Mouse (Mus musculus): ENCODE data around the gene Pfas.
"Not testable (repeated sequence)": the region's sequence is repeated elsewhere in the genome, so short reads cannot be mapped to it uniquely, and the experiment has no call there.

Pfas gene

DNA sequence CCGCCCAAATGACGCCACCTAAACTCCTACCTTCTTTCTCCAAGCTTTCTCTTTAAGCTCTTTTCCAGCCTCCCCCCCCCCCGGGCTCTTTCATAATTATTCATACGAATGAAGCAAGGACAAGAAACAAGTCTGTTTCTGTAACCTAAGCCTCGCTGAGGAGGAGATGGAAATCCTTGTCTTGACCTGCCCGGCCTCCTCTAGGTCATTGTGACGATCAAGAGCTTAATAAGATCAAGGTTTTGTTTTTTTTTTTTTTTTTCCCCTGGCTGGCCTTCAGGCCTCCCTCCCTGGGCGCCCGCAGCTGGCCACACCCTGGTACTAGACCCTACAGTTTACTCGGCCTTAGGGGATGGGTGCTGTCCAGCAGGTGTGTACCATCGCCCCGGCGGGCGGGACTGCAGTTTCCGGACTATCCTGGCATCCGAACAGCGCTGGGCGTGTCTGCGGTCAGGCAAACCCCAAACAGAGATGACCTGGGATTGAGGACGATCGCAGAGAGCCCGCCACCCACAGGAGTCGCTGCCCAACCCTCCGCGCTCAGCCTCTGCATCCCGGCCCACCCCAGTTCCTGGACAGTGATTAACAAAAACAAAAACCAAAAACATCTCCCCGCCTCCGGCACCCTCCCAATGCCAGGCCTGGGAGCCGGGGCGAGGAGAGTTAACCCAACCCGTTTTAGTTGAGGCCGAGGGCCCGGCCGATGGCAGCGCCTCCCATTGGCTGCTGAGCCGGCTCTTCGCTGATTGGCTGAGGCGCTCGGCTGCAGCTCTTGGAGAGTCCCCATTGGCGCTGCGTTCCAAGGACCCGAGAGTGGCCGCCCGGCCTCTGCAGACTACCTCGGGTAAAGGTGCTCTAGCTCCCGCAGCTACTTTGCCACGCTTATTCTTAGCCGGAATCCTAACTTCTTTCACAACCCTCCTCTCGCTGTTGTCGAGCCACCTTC lies 40.6 kb downstream of the Pfas start, which contains the start of gene Slc25a35:
TSS of gene Slc25a35 (plus strand) at position 795 of the 946 bp plus-strand sequence.
- peak; percentile 91 for DNase-seq

DNA sequence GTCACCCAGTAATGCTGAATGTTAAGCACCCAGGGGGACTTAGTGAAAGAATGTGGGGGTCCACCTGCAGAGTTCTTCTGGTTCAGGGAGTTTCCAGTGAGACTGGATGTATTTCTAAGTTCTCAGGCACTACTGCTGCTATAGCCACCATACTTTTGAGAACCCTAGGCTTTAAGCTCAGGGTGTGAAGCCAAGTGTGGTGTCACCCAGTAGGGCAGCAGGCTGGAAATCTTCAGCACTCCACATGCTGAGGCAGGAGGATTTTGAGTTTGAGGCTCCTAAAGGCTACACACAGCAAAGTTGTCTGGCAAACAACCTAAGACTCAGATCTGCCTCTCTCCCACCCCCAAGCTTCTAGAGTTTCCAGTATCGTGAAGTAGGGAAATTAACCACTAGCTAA lies 41.7 kb downstream of the Pfas start:
- DNase-seq: no peak

DNA sequence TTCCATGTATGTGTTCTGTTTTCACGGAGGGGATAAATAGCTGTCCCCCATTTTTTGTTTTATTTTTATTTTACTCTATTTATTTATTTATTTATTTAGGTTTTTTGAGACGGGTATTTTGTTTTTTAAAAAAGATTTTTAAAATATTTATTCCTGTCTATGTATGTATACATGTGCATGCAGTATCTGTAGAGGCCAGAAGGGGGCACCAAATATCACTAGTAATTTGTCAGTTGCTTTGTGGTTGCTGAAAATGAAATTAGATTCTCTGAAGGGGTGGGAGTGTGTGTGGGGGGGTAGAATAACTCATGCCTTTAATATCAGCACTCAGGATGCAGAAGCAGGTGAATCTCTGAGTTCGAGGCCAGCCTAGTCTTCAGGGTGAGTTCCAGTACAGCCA lies 42.4 kb downstream of the Pfas start:
- peak; percentile 67 for DNase-seq

DNA sequence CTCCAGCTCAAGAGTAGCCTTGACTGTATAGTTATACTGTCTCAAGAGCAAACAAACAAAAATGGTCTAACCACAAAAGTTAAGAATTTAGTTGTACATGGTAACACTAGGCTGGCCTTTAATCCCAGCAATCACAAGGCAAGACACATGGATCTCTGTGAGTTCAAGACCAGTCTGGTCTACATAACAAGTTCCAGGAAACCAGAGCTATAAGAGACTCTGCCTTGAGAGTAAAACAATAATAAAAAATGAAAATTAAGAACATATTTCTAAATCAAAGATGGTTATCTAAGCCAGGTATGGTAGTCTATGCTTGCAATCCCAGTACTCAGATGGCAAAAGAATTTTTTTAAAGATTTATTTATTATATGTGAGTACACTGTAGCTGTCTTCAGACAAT lies 43.2 kb downstream of the Pfas start:
- no peak for DNase-seq

DNA sequence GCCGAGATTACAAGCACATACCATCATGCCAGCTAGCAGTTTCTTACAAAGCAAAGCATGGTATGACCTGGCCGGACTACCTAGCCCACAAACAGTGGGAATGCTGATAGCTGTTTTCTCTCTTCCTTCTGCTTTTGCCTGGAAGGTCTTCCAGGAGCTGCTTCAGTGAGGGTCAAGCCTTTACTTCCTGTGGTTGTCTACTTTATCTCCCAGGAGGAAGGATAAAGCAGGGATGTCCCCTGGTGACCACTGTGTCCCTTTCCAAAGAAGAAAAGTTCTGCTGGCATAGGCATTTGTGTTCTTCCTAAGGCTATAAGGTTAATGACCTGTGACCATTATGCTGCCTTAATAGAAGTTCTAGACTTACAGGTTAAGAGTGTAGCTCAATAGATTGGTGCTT lies 44.9 kb downstream of the Pfas start:
- no peak for DNase-seq

DNA sequence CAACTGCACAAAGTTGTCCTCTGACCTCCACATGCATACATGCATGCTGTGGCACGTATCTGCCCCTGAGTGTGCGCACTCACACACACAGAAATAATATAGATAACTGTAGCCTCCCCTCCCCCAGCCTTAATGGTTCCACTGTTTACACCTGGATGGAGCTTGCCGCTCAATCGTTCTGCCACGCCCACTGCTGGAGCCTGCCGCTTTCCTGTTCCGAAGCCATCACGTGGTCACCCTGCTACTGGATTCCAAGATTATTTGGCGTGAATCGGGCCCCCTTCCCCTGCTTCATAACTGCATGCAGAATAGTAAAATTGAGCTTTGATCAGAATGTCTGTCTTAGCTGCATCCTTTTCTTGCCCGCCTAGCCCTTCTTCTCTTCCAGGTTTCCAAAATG lies 46.1 kb downstream of the Pfas start:
- not testable (repeated sequence) for DNase-seq

DNA sequence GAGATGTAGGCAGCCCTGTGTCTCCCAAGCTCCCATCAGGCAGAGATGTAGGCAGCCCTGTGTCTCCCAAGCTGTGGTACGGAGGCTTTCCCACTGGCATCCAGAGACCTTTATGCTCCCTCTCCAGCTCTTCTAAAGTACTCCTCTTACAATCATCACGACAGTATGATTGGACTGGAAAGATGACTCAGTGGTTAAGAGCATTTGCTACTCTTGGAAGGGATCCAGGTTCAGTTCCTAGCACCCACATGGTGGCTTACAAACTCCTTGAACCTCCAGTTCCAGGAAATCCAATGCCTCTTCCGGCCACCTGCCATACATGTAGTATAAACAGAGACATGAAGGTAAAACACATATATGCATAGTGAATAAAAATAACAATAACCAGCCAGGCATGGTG lies 46.7 kb downstream of the Pfas start:
- no peak for DNase-seq

DNA sequence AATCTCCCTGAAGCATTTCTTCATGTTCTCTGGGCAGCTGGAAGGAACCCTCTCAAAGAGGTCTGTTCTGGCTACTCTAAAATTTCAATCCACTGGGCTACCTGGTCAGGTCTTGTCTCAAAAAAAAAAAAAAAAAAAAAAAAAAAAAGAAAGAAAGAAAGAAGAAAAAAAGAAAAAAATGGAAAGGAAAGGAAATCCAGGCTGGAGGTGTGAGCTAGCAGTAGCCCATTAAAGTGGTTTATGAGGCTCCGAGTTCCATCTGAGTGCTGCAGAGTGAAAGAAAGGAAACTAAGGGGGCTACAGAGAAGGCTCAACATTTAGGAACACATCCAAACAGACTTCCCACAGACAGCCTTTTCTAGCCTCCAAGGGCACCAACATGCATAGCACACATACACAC lies 50.3 kb downstream of the Pfas start:
- no peak for DNase-seq

DNA sequence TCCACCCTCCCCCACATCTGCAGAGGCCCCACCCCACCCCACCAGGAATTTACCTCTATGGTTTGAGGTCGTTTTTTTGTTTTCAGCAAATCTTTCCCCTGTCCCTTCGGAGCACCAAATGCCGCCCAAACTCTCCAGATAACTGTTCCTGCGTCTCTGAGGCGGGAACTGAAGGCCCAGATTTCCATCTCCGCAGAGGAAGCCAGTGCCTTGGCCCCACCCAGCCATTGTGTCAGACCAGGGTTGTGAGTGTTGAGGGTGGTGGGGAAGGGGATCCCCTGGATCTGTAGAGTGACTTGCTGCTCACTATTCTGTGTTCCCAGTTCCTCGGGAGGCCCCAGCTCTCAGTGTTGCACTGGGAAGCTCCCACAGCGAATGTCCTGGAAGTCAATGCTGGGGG lies 51.0 kb downstream of the Pfas start, which contains the start of gene Arhgef15:
TSS of gene Arhgef15 (minus strand) at position 173 of the 400 bp plus-strand sequence.
- DNase-seq: no peak

DNA sequence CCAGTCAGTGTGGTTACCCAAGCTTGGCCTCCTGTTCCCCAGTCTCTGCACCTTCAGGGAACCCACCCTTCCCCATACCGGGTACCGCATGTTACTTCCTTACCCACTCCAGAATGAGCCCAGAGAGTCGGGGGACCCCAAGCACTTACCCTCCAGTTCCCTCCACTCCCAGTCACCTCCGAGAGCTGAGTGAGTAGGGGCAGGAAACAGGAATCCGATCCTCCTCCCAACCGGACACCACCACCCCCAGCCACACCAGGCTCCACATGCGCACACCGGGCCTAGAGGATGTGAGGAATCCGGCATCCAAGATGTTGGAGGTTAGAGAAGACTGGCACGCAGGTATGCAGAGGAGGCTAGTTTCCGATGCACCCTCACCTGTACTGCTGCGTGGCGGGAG lies 51.6 kb downstream of the Pfas start:
- peak; percentile 32 for DNase-seq

DNA sequence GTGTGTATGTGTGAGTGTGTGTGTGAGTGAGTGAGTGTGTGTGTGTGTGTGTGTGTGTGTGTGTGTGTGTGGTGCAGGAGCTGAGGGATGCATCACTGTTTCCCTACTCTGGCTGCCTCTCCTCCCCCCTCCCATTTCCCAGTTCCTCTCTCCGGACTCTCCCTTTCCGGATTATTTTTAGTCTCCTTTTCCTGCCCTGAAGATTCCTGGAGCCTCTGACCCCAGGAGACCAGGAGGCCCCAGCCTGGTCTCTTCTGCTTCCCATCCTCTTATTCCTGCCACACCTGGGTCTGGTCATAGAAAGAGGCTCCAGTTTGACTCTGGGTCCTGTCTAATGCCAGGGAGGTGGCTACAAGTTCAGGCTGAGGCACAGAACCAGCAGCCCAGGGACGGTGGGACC lies 52.2 kb downstream of the Pfas start:
- DNase-seq: peak; percentile 27

DNA sequence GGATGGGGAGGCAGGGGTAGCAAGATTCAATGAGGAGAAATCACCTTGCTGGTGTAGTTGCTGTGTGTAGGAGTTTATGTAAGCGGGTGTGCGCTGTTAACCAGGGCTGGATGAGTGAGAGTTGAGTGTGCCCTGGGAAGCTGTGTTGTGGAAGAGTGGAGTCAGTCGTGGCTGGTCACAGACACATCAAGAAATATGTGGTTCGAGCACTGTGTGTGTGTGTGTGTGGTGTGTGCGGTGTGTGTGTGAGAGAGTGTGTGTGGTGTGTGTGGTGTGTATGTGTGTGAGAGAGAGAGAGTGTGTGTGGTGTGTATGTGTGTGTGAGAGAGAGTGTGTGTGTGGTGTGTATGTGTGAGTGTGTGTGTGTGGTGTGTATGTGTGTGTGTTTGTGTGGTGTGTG lies 52.8 kb downstream of the Pfas start:
- DNase-seq: no peak

DNA sequence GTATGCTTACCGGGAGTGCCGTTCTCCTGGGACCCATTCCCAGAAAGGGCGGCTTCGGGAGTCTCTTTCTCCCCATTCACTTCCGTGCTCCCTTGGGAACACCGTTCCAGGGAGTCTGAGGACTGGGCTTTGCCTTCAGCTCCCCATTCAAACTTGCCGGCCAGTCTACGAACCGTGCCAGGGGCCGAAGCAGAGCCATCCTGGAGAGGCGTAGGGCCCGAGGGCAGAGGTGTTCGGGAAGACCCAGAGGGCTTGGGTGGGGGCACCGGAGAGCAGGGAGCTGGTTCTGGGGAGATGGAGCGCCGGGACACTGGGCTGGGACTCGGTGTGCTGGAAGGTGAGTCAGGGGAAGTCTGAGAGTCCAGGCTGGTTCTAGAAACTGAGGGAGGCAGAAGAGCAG lies 53.9 kb downstream of the Pfas start:
- DNase-seq: no peak

DNA sequence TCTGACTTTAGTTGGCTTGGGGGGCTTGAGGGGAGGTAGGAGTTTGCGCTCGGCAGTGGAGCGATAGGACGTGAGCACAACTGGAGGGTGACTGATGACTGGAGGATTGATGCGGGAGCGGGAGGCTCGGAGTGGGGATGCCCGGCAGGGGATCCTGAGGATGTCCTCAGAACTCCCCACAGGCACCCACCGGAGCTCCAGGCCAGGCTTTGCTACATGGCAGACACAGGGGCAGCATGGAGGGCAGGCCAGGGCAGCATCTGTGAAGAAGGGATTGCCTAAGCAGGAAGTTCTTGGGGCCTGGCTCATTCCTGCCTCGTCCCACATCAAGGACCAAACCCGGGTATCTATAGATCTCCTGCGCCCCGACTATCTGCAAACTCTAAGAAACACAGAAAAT lies 54.4 kb downstream of the Pfas start:
- no peak for DNase-seq

DNA sequence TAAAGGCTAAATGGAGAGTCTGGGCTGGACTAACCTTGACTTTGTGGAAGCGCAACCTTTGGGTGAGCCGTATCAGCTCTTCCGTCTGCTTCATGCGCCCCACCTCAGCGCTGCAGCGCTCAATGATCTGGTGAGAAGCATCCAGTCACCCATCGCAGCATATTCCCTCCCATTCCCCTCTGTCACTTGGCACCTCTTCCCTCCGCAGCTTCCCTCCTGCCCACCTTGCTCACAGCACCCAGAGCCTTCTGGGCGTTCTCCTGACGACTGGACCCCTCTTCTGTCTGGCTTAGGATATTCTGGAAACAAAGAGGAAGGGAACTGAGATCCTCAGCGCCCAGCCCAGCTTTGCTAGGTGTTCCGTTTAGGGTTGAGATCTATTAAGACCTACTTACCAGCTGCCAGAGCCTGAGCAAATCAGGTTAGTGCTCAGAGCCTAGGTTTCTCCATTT lies 60.7 kb downstream of the Pfas start:
- no peak for DNase-seq

DNA sequence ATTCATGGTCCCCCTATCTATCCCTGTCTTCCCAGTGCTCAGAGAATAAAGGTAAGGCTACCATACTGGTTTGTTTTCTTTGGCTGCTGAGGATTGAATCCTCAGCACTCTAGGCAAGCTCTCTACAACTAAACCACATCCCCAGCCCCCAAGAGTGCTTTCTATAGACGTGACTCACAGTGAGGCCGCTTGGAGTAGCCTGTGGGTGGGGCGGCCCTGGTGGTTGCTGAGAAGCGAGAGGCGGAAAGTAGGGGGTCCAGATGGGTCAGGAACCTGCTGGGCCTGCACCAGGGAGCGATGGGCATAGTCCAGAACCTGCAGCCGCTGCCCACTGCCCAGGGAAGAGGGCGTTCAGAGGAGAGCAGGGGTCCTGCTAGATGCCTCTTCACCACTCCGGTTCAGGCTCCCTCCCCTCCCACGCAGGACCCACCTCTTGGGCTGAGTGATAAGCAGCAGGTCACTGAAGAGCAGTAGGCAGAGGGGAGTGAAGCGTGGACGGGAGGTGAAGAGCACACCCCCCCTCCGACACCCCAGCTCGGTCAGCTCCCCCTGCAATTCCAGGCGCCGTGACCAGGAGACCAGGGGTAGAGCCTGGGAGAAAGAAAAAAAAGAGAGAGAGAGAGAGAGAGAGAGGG lies 61.3 kb downstream of the Pfas start:
- no peak for DNase-seq

DNA sequence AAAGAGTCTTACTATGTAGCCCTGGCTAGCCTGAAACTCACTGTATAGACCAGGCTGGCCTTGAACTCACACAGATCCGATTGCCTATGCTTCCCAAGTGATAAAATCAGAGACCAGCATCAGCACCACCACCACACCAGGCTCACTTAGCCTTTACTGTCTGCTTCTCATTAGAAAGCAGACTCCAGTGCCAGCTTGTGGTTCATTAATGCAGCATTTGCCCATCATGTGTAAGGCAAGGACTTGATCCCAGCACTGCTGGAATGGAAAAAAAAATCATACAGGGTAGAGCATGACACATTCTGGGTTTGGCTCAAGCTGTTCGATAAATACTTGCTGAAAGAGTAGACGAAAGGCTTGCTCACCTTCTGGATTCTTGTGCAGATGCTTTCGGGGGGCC lies 62.3 kb downstream of the Pfas start:
- DNase-seq: no peak

DNA sequence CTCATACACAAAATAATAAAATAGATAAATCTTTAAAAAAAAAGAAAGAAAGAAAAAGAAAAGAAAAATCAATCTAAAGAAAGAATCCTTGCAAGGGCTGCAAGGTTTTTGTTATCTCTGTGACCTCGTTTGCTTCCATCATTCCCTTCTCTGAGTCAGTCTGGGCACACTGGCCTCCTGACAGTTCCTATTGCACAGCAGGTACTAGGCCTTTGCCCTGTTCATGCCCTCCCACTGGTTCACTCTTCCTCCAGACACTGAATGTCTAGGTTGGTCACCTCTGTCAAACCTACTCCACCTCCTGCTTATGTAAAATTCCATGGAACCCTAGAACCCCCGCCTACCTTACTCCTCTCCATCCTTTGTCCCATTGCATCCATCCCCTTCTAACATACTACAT lies 63.0 kb downstream of the Pfas start:
- no peak for DNase-seq

DNA sequence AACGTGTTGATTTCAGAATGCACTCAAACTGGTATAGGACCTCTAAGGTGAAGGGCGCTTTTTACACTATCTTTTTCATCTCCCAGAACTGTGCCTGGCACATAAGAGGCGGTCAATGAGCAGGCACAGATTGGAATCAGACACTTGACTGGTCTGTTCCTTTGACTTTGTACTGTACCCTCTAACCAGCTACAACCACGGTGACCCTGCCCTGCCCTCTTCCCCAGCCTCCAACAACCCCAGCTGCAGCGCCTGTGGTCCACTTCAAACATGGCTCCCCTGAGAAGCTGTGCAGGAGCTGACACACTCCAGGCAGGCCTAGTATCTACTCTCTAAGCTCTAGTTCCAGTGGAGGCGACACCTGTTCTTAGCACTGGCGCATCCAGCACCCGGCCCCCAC lies 65.5 kb downstream of the Pfas start:
- DNase-seq: peak; percentile 41

DNA sequence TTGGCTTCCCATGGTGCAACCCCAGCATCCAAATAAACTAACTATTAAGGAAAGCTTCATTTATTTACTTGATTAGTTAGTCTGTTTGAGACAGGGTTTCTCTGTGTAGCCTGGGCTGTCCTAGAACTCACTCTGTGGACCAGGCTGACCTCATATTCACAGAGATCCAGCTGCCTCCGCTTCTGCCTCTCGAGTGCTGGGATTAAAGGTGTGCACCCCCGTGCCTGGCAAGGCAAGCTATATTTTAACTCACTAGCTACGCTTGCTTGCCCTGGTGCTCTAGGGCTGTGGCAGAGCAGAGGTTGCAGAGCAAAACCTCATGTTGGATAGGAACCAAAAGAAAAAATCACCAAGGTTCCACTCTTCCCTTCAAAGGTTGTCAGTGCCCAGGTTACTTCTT lies 67.7 kb downstream of the Pfas start:
- DNase-seq: peak; percentile 79

DNA sequence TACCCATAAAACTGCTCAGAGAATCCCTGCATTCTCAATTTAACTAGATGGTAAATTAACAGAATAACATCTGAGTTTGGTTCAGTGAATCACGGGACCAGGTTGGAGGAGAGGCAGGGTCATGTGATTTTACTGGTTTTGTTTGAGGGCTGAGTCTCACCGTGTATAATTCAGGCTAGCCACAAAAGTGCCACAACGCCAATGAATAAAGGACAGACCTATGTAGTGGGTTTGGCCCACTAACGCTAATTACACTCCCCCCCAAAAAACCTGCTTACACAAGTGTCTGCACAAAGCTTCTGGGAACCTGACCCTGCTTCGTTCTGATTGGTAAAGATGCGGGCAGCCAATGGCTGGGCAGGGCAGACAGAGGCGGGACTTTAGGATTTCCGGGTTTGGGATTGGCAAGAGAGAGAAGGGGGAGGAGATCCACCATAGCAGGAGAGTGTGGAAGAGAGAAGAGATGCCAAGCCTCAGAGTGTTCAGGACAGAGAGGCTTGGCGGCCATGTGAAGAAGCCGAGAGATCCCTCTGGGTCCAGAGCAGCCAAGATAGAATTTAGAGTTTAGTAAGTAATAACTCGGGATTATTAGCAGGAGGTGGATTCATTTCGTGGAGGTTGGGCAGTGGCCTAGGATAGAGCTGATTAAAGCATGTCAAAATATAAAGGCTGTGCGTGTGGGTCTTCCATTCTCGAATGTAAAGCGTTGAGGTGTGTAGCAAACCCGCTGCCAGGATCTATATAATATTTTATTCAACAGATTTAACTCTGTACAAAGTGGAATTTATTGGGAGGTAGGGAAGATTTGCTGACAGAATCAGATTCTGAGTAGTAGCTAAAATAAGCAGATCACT lies 68.6 kb downstream of the Pfas start:
- DNase-seq: peak; percentile 89

DNA sequence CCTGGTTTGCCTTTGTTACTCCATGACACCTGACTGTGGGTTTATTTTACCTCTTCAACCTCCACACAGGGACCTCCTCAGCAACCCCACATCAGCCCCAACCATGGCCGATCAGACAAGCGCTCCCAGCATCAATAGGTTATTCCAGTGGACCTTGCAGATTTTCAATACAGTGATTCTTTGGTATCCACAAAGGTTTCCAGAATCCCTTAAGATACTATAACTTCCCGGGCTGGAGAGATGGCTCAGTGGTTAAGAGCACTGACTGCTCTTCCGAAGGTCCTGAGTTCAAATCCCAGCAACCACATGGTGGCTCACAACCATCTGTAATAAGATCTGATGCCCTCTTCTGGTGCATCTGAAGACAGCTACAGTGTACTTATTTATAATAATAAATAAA lies 71.3 kb downstream of the Pfas start:
- not testable (repeated sequence) for DNase-seq

Data from kidney, adult 18-20 months (tissue).